Mouse (Mus musculus) spleen, adult 2 months (tissue): Measurements from ENCODE around the gene Tnni2. TPM values are rescaled to one million over a fixed set of nuclear protein-coding genes. Genes with fewer than 3 reads are reported as not detected.

Experiments used
- DNase-seq, 2 experiments: peaks; one replicate each; pipeline versions ENCODE4 v3.0.0 to v3.0.0-alpha.2; 2012 to 2021; ENCODE audit warnings: low spot score in 2 of 2, low read depth in 1 of 2
- H3K27ac ChIP-seq: fragments of 200-500 bp; 2 replicates; pipeline ENCODE4 v1.5.1; 2012; ENCODE audit warnings: low read length, inconsistent platforms; ENCODE audit not compliant: insufficient read depth
- H3K27me3 ChIP-seq: fragments of 200-500 bp; 2 replicates; pipeline ENCODE4 v1.6.1; 2012; ENCODE audit warnings: mild to moderate bottlenecking, moderate library complexity, low read length, inconsistent platforms; ENCODE audit not compliant: control insufficient read depth, insufficient read depth
- H3K36me3 ChIP-seq: fragments of 200-500 bp; 2 replicates; pipeline ENCODE4 v1.6.1; 2012; ENCODE audit warnings: mild to moderate bottlenecking, low read length, inconsistent platforms; ENCODE audit not compliant: control insufficient read depth, insufficient read depth
- H3K4me1 ChIP-seq: fragments of 200-500 bp; 2 replicates; pipeline ENCODE4 v1.6.1; 2011; ENCODE audit warnings: inconsistent platforms; ENCODE audit not compliant: control insufficient read depth, insufficient read depth, insufficient read length
- H3K4me3 ChIP-seq: fragments of 200-500 bp; 2 replicates; pipeline ENCODE4 v1.5.1; 2011; ENCODE audit warnings: mild to moderate bottlenecking, inconsistent platforms; ENCODE audit not compliant: insufficient read depth, insufficient read length; ENCODE audit errors: extremely low read depth
- CTCF ChIP-seq: fragments of 200-500 bp; IDR thresholded peaks from 2 replicates; pipeline ENCODE4 v1.5.1; 2011; ENCODE audit warnings: mild to moderate bottlenecking, inconsistent platforms; ENCODE audit not compliant: insufficient read depth, insufficient read length, insufficient replicate concordance; ENCODE audit errors: extremely low read depth
- POLR2A ChIP-seq: fragments of 200-500 bp; IDR thresholded peaks from 2 replicates; pipeline ENCODE4 v1.6.1; 2011; ENCODE audit warnings: low read depth, low read length, inconsistent platforms
- WGBS: fragments of 180-500 bp; shearing (Covaris S2); methylation state at CpG from one replicate; pipeline ENCODE4 v1.1.7; 2018; 5-methylcytosine and 5-hydroxymethylcytosine counted together
- polyA plus RNA-seq: library from polyadenylated mRNA; depleted of rRNA; stranded (reverse); fragments of >200 nt; gene quantifications from 2 replicates; pipeline ENCODE4 v1.2.3, GENCODE M21; 2012

The Tnni2 gene
- polyA plus RNA-seq, 1 experiment = 3.9 TPM

DNA sequence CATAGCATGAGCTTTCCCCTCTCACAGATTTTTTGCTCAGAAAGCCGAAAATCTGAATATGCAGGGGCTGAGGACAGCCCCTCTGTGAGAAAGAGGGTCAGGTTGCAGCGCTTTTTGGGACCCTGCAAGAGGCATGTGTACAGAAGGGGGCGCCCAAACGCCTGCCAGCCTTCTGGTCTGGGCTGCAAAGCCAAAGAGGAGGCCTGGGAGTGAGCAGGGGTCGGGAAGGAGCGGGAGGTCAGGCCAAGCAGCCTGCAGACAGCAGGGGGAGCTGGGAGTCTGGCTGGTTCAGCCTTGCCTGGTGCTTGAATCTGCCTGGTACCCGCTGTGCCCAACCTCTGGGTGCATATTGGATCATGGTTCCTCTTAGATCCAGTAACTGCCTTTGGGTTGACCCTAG lies 13.4 kb upstream of the Tnni2 start:
- Histone ChIP-seq H3K36me3 (no peaks in the 10 kb centered on the region), H3K4me1 (no peaks in the 10 kb centered on the region), H3K4me3 (no peak overlapping the region), H3K27me3 (no peaks in the 10 kb centered on the region), H3K27ac (no peak overlapping the region)
- WGBS = 49% methylated on average over 7 of the region's 7 CpGs
- DNase-seq = no peak
- TF ChIP-seq POLR2A (no peak), CTCF (peak; percentile 19; the same call in 1 of the 2 replicates)

- H3K27me3 ChIP-seq = no peaks in the 10 kb centered on the region
- H3K36me3 ChIP-seq = no peaks in the 10 kb centered on the region
- H3K4me3 ChIP-seq = no peak overlapping the region
- no peak for DNase-seq
- TF ChIP-seq CTCF = no peak
- TF ChIP-seq POLR2A = no peak
- H3K27ac ChIP-seq = no peak overlapping the region
- no peaks in the 10 kb centered on the region for H3K4me1 ChIP-seq
- 47% methylated on average over 12 of the region's 12 CpGs for WGBS
These were observed 11.4 kb upstream of the Tnni2 start for GRCm38 (mm10) chr7:142430160-142430678.

- TF ChIP-seq POLR2A = no peak
- TF ChIP-seq CTCF = no peak
- Histone ChIP-seq H3K4me3 (no peak overlapping the region), H3K4me1 (no peaks in the 10 kb centered on the region), H3K27me3 (no peaks in the 10 kb centered on the region), H3K27ac (no peak overlapping the region), H3K36me3 (no peaks in the 10 kb centered on the region)
- DNase-seq = no peak
- 96% methylated on average over 14 of the region's 14 CpGs for WGBS
These were observed 10.5 kb upstream of the Tnni2 start for GRCm38 (mm10) chr7:142431106-142431505.

DNA sequence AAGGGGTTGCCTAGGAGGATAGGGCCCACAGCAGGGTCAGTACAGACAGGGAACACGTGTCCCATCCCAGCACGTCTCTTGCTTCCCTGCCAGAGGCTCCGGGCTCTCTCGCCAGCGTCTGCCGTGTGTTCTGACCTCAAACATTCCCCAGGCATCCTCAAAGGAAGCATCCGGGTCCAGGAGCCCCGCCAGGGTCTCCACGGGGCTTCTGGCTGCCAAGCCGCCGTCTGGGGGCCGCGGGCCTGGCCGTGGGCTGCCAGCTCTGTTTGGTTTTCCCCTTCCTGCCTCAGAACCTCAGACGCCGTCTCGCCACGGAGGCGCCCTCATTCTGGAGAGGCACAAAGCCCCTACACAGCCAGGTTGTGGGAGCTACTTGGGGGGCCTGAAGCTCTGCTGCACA lies 8.0 kb upstream of the Tnni2 start:
- H3K27ac ChIP-seq = no peak overlapping the region
- no peak for DNase-seq
- no peaks in the 10 kb centered on the region for H3K36me3 ChIP-seq
- WGBS = 13% methylated on average over 19 of the region's 19 CpGs
- H3K4me3 ChIP-seq = no peak overlapping the region
- TF ChIP-seq POLR2A (no peak), CTCF (no peak)
- H3K27me3 ChIP-seq = no peaks in the 10 kb centered on the region
- H3K4me1 ChIP-seq = no peaks in the 10 kb centered on the region

GRCm38 (mm10) chr7:142434137-142434865 lies 7.3 kb upstream of the Tnni2 start, which contains the start of gene Syt8:
TSS of gene Syt8 (plus strand) at chr7:142434850.
- WGBS = 84% methylated on average over 10 of the region's 10 CpGs
- H3K27me3 ChIP-seq = no peaks in the 10 kb centered on the region
- DNase-seq = no peak

GRCm38 (mm10) chr7:142435524-142435923 lies 6.1 kb upstream of the Tnni2 start:
- TF ChIP-seq POLR2A (no peak), CTCF (peak; percentile 74; the same call in 1 of the 2 replicates)
- no peaks in the 10 kb centered on the region for H3K4me1 ChIP-seq
- no peak overlapping the region for H3K27ac ChIP-seq
- peak in 1 of 2 experiments; percentile 63 for DNase-seq
- 21% methylated on average over 4 of the region's 4 CpGs for WGBS
- no peaks in the 10 kb centered on the region for H3K27me3 ChIP-seq
- H3K36me3 ChIP-seq = no peaks in the 10 kb centered on the region
- no peak overlapping the region for H3K4me3 ChIP-seq

More at GRCm38 (mm10) chr7:142434137-142434865, 7.3 kb upstream of the Tnni2 start, which contains the start of gene Syt8:
- Histone ChIP-seq H3K27ac (no peak within 1 kb of the TSS), H3K4me3 (no peak within 1 kb of the TSS), H3K36me3 (no peaks in the 10 kb centered on the region), H3K4me1 (no peaks in the 10 kb centered on the region)
- TF ChIP-seq POLR2A (no peak), CTCF (no peak)

- DNase-seq = no peak
- Histone ChIP-seq H3K27me3 (no peaks in the 10 kb centered on the region), H3K4me1 (peaks cover 9% of the 10 kb centered on the region; the same call in 1 of the 2 replicates), H3K27ac (no peak overlapping the region), H3K4me3 (no peak overlapping the region), H3K36me3 (no peaks in the 10 kb centered on the region)
- no peak for TF ChIP-seq POLR2A
- no peak for TF ChIP-seq CTCF
- 83% methylated on average over 5 of the region's 5 CpGs for WGBS
These were observed 4.3 kb upstream of the Tnni2 start for GRCm38 (mm10) chr7:142437324-142437723.
